Mouse (Mus musculus) ovary, postnatal 14 days (tissue): ENCODE measurements around the gene Olfr283.
"Not testable (repeated sequence)": the region's sequence is repeated elsewhere in the genome, so short reads cannot be mapped to it uniquely, and the experiment has no call there.

ENCODE experiments used
- DNase-seq: peaks from one replicate; pipeline ENCODE4 v3.0.0; 2022; ENCODE audit warnings: low spot score

Gene Olfr283

GRCm38 (mm10) chr15:98380846-98381245 lies at the start of gene Olfr283:
Gene Olfr283, minus strand, starts transcription at chr15:98380946.
- DNase-seq = no peak

GRCm38 (mm10) chr15:98425188-98425587 lies 44.4 kb upstream of the Olfr283 start:
- DNase-seq = no peak

DNA sequence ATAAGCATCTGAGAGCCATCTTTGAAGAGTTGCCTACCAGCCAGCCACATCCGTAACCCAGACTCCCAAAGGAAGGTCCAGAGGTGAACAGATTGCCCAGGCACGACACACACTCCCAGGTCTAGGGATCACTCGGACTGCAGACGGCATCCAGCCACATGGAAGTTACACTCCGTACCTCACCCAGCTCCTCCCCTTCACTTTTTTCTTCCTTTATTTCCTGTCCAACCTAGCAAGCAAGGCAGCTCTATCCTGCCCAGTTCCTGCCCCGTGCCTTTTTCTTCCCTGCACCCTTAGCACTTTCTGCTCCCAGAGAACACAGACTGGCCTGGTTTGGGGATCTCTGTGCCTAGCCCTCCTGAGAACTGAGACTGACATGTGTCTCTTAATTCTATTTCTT lies 44.0 kb upstream of the Olfr283 start:
- DNase-seq = no peak

DNA sequence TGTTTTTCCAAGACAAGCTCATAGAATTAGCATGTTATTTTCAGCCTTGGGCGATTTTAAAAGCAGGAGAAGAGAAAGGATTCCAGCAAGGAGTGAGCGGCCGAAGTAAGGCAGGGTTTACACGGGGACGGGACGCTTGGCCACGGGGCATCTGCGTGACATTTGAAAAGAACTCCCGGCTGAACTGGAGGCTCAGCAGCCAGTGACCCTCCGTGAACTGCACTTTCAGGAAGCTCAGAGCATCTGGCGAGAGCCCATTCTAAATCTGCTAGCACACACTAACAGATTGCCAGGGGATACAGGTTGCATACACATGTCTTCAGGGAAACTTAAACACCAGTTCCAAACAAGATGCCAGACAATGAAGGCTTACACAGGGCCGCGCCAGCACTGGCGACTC lies 43.6 kb upstream of the Olfr283 start:
- DNase-seq = no peak

GRCm38 (mm10) chr15:98420897-98421296 lies 40.2 kb upstream of the Olfr283 start:
- no peak for DNase-seq

DNA sequence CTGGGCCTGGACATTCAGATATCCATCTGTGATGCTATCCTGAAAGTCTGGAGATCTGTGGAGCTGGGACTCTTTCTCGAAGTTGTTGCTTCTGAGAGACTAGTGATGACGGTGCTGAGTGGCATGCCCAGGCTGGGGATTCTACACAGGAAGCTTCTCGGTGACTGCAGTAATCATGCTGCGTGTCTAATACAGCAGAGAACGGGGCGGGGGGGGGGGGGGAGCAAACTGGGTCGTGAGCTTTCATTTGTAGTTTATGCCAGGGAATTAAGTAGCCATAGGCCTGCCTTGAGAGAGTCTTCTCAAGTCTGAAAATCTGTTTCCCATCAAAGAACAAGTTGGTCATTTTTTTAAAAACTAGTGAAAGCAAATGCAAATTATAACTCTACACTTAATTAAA lies 37.4 kb upstream of the Olfr283 start:
- no peak for DNase-seq

GRCm38 (mm10) chr15:98417285-98417684 lies 36.5 kb upstream of the Olfr283 start:
- not testable (repeated sequence) for DNase-seq

DNA sequence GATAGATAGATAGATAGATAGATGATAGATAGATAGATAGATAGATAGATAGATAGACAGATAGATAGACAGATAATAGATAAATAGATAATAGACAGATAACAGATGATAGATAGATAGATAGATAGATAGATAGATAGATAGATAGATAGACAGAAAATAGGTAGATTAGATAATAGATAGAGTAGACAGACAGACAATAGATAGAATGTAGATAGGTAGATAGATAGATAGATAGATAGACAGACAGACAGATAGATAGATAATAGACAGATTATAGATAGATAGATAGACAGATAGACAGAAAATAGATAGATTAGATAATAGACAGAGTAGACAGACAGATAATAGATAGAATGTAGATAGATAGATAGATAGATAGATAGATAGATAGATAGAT lies 36.1 kb upstream of the Olfr283 start:
- DNase-seq = not testable (repeated sequence)

DNA sequence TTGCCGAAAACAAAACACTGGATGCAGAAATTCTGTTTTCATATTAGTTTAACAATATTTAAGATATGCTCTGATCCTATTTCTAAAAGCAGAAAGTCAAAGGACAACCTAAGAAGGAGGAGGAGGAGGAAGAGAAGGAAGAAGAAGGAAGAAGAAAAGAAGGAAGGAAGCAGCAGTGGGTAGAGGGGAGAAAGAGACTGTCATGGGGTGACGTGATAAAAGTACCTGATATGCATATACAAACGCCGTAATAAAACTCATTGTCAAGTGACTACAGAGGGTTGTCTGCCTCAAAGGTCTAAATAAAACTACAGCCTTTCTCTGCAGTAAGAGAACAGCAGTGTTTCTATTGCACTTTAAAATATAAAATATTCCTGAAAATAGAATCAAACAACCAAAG lies 35.2 kb upstream of the Olfr283 start:
- DNase-seq = no peak

DNA sequence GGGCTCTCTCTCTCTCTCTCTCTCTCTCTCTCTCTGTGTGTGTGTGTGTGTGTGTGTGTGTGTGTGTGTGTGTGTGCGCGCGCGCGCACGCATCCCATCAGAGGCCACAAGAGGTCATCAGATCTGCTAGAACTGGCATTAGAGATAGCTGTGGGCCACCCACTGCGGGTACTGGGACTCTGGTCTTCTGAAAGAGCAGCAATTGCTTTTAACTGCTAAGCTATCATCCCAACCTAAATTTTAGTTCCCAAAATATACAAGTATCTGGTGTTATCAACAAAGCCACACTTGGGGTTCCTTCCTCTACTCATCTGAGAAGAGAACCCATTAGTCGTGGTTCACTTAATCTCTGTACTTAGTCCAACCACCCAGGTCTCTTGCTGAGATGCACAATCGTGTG lies 29.5 kb upstream of the Olfr283 start:
- no peak for DNase-seq

GRCm38 (mm10) chr15:98409635-98410034 lies 28.9 kb upstream of the Olfr283 start:
- DNase-seq = no peak

GRCm38 (mm10) chr15:98408406-98409060 lies 27.8 kb upstream of the Olfr283 start:
- DNase-seq = peak; percentile 12

DNA sequence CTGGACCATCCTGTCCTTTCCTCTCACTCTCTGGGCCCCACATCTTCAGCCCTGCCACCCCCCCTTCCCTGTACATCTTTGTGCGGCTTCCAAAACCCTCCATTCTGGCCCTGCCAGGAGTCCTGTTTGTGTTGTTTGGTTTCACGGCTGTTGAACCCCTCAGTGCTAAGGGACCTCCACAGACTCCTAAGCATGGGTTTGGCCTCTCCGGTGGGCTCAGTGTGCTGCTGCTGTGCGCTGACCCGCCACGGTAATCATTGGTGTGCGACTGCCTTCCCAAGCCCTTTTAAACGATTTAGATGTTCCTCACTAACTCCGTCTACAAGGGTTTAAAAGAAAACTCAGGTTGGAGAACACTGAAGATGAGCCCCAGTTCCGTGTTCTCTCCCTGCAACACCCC lies 21.6 kb upstream of the Olfr283 start:
- no peak for DNase-seq

GRCm38 (mm10) chr15:98397136-98397535 lies 16.4 kb upstream of the Olfr283 start:
- DNase-seq = no peak

DNA sequence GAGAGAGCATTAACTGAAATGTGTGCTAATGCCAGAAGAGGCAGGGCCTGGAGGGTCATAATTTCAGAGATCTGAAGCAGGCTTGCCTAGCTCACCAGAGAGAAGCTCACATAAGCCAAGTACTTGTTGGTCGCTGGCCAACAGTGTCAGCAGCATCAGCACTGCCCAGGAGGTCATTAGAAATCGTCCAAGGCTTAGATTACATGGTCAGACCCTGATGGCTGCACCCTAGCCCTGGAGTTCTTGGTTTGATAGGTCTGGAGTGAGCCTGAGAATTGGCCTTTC lies 11.1 kb upstream of the Olfr283 start:
- peak; percentile 26 for DNase-seq

GRCm38 (mm10) chr15:98391081-98391902 lies 10.5 kb upstream of the Olfr283 start:
- DNase-seq = peak; percentile 11

GRCm38 (mm10) chr15:98389796-98390195 lies 9.1 kb upstream of the Olfr283 start:
- DNase-seq = peak; percentile 73

DNA sequence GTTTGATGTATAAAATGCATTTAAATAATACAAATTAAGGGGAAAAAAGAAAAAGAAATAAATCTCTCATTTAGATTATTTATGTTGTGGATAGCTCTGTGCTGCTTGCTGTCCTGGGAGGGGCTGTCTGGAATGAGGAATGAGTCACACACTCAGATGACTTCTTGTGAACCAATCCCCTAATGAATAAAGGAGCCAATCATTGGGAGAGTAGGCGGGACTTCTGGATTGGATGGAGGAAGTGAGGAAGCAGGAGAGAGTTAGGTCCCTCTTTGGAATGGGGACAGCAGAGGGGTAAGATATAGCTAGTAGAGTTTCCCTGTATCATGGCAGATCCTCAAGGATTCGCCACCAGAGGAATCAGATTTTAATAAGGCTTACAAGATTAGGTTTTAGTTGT lies 6.9 kb upstream of the Olfr283 start:
- DNase-seq = no peak

DNA sequence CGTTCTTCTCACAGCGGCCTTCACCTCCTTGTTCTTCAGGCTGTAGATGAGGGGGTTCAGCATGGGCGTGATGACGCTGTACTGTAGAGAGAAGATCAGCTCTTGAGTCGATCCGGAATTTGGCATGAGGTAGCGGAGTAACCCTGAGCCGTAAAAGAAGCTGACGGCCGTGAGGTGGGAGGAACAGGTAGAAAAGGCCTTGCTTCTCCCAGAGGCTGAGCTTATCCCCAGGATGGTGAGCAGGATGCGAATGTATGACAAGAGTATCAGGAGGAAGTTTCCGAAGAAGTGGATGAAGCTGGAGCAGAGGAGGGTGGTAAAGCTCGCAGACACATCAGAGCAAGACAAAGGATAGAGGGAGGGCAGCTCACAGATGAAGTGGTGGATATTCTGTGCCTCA lies 2.5 kb downstream of the Olfr283 start:
- no peak for DNase-seq

- DNase-seq = no peak
These were observed 39.9 kb downstream of the Olfr283 start, which contains the start of gene Olfr284 for GRCm38 (mm10) chr15:98340887-98341286. Gene Olfr284, minus strand, starts transcription at chr15:98340987.
